Mouse (Mus musculus): ENCODE results near the gene Spats2.

- no peak for TF ChIP-seq CTCF (IDR thresholded peaks at IDR 0.05; ENCODE audit: control insufficient read depth, insufficient read depth, insufficient read length)
- no peak for TF ChIP-seq MAX (IDR thresholded peaks at IDR 0.05)
These were observed 45.9 kb upstream of the Spats2 start for GRCm38 (mm10) chr15:99079804-99080203.

All from C2C12 (cell line).